Mouse (Mus musculus) E14TG2a.4 (cell line): ENCODE measurements around the gene Rnaset2b.
"Not testable (repeated sequence)": the region's sequence is repeated elsewhere in the genome, so short reads cannot be mapped to it uniquely, and the experiment has no call there.

Experiments
- H3K27me3 ChIP-seq: 2 replicates; pipeline ENCODE4 v1.6.1; 2014; ENCODE audit warnings: low read length, control low read depth; ENCODE audit not compliant: insufficient read depth
- H3K36me3 ChIP-seq: 2 replicates; pipeline ENCODE4 v1.6.1; 2014; ENCODE audit warnings: low read length, control low read depth; ENCODE audit not compliant: insufficient read depth
- H3K4me1 ChIP-seq: replicated peaks from 2 replicates; pipeline ENCODE4 v1.6.1; 2014; ENCODE audit warnings: low read depth, low read length, control low read depth
- H3K4me3 ChIP-seq: replicated peaks from 2 replicates; pipeline ENCODE4 v1.5.1; 2014; ENCODE audit warnings: mild to moderate bottlenecking, low read length
- H3K9me3 ChIP-seq: 2 replicates; pipeline ENCODE4 v1.6.1; 2014; ENCODE audit warnings: low read length, control low read depth

Rnaset2b gene

GRCm38 (mm10) chr17:6970334-6970733, at the start of gene Rnaset2b:
Gene Rnaset2b, plus strand, starts transcription at chr17:6970634.
- H3K9me3 ChIP-seq, H3K27me3 ChIP-seq, H3K4me1 ChIP-seq, H3K36me3 ChIP-seq, H3K4me3 ChIP-seq: not testable (repeated sequence)

DNA sequence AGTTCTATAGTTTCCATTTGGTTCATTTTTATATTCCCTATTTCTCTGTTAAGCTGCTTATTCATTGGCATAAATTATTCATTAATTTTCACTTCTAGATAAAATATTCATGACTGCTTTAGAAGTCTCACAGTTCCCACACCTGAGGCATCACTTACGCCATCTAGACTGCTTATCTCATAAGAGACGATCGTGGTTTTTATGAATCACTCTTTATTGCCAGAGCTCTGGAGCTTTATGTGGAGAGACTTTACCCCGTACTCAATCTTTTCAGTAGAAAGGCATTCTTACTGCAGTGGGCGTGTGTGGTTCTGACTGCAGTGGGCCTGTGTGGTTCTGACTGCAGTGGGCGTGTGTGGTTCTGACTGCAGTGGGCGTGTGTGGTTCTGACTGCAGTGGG, 38.8 kb upstream of the Rnaset2b start:
- not testable (repeated sequence) for H3K36me3 ChIP-seq, H3K4me1 ChIP-seq, H3K27me3 ChIP-seq, H3K4me3 ChIP-seq
- peaks cover 11% of the 10 kb centered on the region; the same call in 1 of the 2 replicates for H3K9me3 ChIP-seq

DNA sequence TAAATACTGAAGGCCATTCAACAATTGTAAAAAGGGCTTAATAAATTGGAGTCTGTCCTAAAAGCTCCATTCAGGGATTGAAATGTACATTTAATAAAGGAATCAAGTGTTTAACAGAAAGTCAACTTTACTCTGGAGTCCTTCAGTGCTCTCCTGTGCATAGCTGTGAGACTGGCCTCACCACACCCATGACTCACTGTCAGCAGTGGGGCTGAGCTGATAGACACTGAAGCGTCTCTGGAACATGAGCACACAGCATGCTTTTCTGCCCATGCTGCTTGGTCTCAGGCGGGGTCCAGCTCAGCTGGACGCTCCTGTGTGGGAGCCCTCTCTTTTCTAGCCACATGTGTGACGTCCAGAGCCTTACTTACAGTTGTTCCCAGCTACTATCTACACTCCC, 27.9 kb upstream of the Rnaset2b start:
- not testable (repeated sequence) for H3K36me3 ChIP-seq, H3K27me3 ChIP-seq, H3K4me3 ChIP-seq, H3K9me3 ChIP-seq, H3K4me1 ChIP-seq

GRCm38 (mm10) chr17:6947637-6947983, 22.8 kb upstream of the Rnaset2b start:
- H3K36me3 ChIP-seq, H3K4me1 ChIP-seq, H3K27me3 ChIP-seq, H3K9me3 ChIP-seq: not testable (repeated sequence)
- peak overlapping the region; percentile 77; the same call in 1 of the 2 replicates for H3K4me3 ChIP-seq

DNA sequence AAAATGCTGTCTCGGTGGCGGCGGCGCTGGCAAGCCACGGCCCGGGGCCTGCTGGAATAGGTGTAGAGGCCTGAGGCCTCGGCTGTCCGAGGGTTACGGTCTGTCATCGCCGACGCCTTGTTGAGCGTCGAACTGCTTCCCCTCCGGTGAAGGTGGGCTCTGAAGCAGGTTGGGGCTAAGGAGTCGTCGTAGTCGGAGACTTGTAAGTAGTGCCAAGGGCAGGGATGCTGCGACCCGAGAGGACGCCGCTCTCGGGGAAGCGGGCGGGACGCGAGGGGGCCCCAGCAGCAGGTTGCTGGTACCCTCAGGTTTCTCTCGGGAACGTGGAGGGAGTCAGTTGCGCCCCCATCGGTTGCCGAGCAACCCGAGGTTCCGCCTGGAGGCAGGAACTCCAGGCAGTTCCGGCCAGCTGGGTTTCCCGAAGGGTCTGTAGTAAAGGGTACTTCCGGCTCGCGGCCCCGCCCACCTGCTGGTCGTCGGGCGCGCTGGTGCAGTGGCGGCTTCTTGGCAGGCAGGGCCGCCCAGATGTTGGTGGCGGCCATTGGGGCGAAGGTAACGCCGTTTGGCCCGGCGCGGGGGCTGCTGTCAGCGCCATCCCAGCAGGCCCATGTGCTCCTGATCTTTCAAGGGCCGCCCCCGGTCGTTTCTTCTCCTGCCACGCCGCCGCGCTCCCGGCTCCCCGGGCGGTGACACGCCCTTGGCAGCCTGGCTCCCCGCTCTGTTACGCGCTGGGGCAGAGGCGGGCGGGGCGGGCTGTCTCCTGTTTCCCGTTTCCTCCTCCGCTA, 22.3 kb upstream of the Rnaset2b start, which contains the start of gene Rsph3b:
Gene Rsph3b (minus strand): TSS at position 699 of the 785 bp plus-strand sequence.
- H3K27me3 ChIP-seq, H3K4me1 ChIP-seq, H3K9me3 ChIP-seq, H3K36me3 ChIP-seq: not testable (repeated sequence)
- H3K4me3 ChIP-seq, result peak within 1 kb of the TSS; percentile 77

GRCm38 (mm10) chr17:6948769-6949228, 21.6 kb upstream of the Rnaset2b start:
- not testable (repeated sequence) for H3K4me1 ChIP-seq, H3K9me3 ChIP-seq, H3K27me3 ChIP-seq, H3K36me3 ChIP-seq
- H3K4me3 ChIP-seq, result peak overlapping the region; percentile 77

- not testable (repeated sequence) for H3K4me3 ChIP-seq, H3K27me3 ChIP-seq, H3K9me3 ChIP-seq, H3K4me1 ChIP-seq, H3K36me3 ChIP-seq
These were observed 11.6 kb upstream of the Rnaset2b start for GRCm38 (mm10) chr17:6958881-6959280.

GRCm38 (mm10) chr17:6959543-6960259, 10.7 kb upstream of the Rnaset2b start:
- H3K36me3 ChIP-seq, H3K27me3 ChIP-seq, H3K9me3 ChIP-seq, H3K4me1 ChIP-seq: not testable (repeated sequence)
- 0 out of 2 replicates have a peak overlapping the region, but pooled peaks have one; percentile 48 for H3K4me3 ChIP-seq

DNA sequence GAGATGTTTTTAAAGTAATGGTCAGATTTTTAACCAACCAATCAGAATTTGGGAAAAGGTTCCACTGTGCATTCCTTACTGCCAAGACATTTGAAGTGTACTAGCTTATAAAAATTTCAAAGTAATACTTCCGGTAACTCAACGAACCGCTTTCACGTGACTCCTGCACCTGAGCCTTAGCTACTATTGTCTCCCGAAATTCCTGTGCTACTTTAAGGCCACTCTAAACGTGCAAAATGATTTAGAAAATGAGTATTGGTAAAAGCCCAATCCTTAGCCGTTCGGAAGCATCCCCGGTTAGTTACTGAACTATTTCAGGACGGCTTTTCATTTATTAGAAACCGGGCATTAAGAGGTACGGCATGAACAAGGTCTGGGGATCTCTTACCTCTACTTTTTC, 10.1 kb upstream of the Rnaset2b start:
- H3K36me3 ChIP-seq, H3K27me3 ChIP-seq, H3K4me3 ChIP-seq, H3K4me1 ChIP-seq, H3K9me3 ChIP-seq: not testable (repeated sequence)

DNA sequence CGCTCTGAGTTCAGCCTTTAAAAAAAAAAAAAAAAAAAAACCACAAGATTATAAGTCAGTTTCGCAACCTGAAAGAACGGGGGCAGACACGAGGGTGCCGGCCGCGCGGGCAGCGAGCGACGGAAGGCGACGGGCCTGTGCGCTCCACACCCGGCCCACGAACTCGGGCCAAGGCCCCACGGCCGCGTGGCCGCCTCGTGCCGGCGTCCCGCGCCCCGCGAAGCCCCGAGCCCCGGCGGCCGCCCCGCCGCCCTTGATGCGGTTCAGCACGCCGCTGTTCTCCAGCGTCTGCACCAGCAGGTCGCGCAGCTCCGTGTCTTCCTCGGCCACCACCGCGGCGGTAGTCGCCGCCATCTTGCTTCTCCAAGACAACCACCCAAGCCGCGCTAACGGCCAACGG, 9.7 kb upstream of the Rnaset2b start, which contains the start of gene Tagap1:
Gene Tagap1 (minus strand): TSS at position 381 of the 400 bp plus-strand sequence.
- H3K9me3 ChIP-seq, H3K4me1 ChIP-seq, H3K27me3 ChIP-seq, H3K36me3 ChIP-seq: not testable (repeated sequence)
- H3K4me3 ChIP-seq, result peak within 1 kb of the TSS; percentile 53; the same call in 1 of the 2 replicates

DNA sequence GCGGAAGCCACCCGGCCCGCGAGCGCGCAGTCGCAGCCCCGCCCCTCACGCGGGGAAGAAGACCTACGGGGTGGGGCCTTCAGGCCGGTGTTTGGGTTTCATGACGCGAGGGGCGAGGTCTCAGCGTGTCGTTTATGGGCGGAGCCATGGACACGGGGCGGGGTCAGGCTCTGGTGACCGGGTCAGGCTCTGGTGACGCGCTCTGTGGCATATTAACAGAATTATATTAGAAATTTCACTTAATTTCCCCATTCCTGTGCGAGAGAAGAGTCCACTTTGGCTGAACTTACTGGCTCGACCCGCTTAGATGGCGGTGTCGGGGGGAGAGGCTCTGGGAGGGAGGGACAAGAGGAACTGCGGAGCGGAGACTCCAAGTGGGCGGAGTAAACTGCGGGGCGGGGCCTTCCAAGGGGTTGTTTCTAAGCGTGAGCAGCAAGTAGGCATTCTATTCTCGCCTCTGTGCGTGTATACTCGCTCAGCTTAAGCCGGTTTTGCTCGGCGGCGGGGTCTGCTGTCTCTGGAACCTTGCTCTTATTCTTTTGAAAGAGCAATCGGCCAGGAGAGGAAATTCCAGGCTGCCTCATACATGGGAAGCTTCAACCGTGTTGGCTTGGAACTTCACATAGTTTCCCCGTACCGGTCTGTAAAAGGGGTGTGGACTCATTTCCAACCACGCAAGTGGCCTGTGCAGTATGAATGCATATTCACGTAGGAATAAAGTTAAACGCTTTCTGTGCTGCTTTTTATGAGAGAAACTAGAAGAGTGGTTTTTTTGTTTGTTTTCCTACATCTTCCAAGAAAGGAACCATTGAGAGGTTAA, 9.0 kb upstream of the Rnaset2b start:
- not testable (repeated sequence) for H3K27me3 ChIP-seq, H3K4me1 ChIP-seq, H3K36me3 ChIP-seq, H3K9me3 ChIP-seq
- peak overlapping the region; percentile 53; the same call in 1 of the 2 replicates for H3K4me3 ChIP-seq

- H3K36me3 ChIP-seq, H3K4me3 ChIP-seq, H3K4me1 ChIP-seq, H3K27me3 ChIP-seq, H3K9me3 ChIP-seq: not testable (repeated sequence)
These were observed 8.1 kb upstream of the Rnaset2b start for GRCm38 (mm10) chr17:6962339-6962738.

DNA sequence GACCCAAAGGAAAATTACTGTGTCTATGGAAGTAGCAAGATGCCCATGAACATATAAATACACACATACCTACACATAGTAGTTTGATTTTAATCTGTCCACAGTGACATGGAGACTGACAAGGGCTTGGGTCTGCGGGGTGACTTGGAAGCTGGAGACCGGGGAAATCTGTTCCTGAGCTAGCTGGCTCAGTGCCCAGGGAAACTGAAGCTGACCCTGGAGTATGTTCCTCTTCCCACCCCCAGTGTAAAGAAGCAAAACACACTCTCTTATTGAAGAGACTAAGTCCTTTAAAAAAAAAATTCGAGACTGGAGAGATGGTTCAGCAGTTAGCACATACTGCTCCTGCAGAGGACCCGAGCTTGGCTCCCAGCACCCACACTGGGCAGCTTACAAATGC, 7.5 kb upstream of the Rnaset2b start:
- H3K36me3 ChIP-seq, H3K27me3 ChIP-seq, H3K4me1 ChIP-seq, H3K4me3 ChIP-seq, H3K9me3 ChIP-seq: not testable (repeated sequence)
